21 mouse cellular contexts compared by ENCODE assay signal in the genomic region with DNA sequence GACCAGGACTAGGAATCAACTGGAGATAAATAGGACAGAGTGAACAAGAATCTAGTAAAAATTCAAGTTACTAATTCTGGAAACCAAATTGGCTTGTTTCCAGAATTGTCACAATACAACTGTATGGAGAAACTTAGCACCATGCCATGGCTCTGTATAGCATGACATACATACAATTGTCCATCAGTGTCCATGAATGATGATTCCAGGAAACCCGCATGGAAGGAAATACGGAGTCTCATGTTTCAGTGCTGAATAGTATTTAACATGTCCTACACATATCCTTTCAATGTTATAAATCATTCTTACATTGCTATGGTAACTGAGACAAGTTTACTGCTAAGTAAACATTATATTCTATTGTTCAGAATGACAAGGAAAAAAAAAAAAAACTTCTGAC. TPM values are rescaled to one million over a fixed set of nuclear protein-coding genes. Genes with fewer than 3 reads are reported as not detected.
DNase-seq lines count a peak whose midpoint lies in the region; ATAC-seq and TF ChIP-seq lines count a peak whose summit lies in the region.
"Had no signal": no experiment of that assay in that cellular context is flagged by ENCODE, and none has a peak within 500 bp of the region (broad histone marks: within the 10 kb centered on the region; RNA-seq: fewer than 3 reads in every experiment).

No protein-coding gene starts in this region.

- no peaks in the 10 kb centered on the region for H3K9me3 ChIP-seq in intestine, embryonic 15.5 days
- H3K9me3 ChIP-seq in intestine, postnatal 0 days (ENCODE audit: control insufficient read depth) = no peaks in the 10 kb centered on the region
- H3K9me3 ChIP-seq in kidney, postnatal 0 days (replicated peaks; ENCODE audit: low read length) = no peaks in the 10 kb centered on the region
- no peaks in the 10 kb centered on the region for H3K9me3 ChIP-seq in lung, embryonic 16.5 days (ENCODE audit: control insufficient read depth, low read length)
- H3K9me3 ChIP-seq: embryonic facial prominence, embryonic 13.5 days; forebrain, embryonic 13.5 days; heart, embryonic 15.5 days had no signal

- no peak overlapping the region for H3K9ac ChIP-seq in intestine, embryonic 15.5 days
- H3K9ac ChIP-seq in intestine, postnatal 0 days (ENCODE audit: low read depth, low read length) = no peak overlapping the region
- no peak overlapping the region for H3K9ac ChIP-seq in kidney, postnatal 0 days (ENCODE audit: low read depth, low read length)
- H3K9ac ChIP-seq in lung, embryonic 16.5 days (ENCODE audit: low read length) = no peak overlapping the region
- H3K9ac ChIP-seq: embryonic facial prominence, embryonic 13.5 days; forebrain, embryonic 13.5 days; forebrain, postnatal 0 days; heart, embryonic 15.5 days had no signal

- no peak for TF ChIP-seq CTCF in intestine, postnatal 0 days (IDR thresholded peaks at IDR 0.05; ENCODE audit: low read depth)
- no peak for TF ChIP-seq CTCF in kidney, postnatal 0 days (IDR thresholded peaks at IDR 0.05; ENCODE audit: low read depth)
- TF ChIP-seq CTCF in kidney, adult 2 months (conservative IDR thresholded peaks at IDR 0.05; ENCODE audit: insufficient read depth, insufficient read length, low read depth, low read length) = no peak

- peak; percentile 49 for ATAC-seq in intestine, embryonic 15.5 days
- ATAC-seq in intestine, postnatal 0 days = no peak
- 0 out of 2 replicates have a peak, but pooled peaks have one; percentile 43 for ATAC-seq in kidney, postnatal 0 days (replicated peaks; ENCODE audit: low FRiP score, low read depth)
- peak; percentile 49; the same call in 1 of the 2 replicates for ATAC-seq in lung, embryonic 16.5 days (ENCODE audit: low read depth)
- ATAC-seq: activated CD4-positive, CD25-positive, alpha-beta regulatory T cell, adult 4 months; forebrain, embryonic 13.5 days; forebrain, postnatal 0 days; Patski had no signal

- H3K27me3 ChIP-seq in intestine, embryonic 15.5 days (replicated peaks) = no peaks in the 10 kb centered on the region
- no peaks in the 10 kb centered on the region for H3K27me3 ChIP-seq in intestine, postnatal 0 days (replicated peaks; ENCODE audit: control insufficient read depth, insufficient read depth, low read length)
- no peaks in the 10 kb centered on the region for H3K27me3 ChIP-seq in kidney, postnatal 0 days (ENCODE audit: insufficient read depth, low read length)
- no peaks in the 10 kb centered on the region for H3K27me3 ChIP-seq in kidney, adult 2 months (replicated peaks; ENCODE audit: control insufficient read depth, insufficient read depth, low read length)
- no peaks in the 10 kb centered on the region for H3K27me3 ChIP-seq in lung, embryonic 16.5 days (ENCODE audit: control insufficient read depth, insufficient read depth, low read depth, low read length)
- H3K27me3 ChIP-seq: CH12.LX; embryonic facial prominence, embryonic 13.5 days; forebrain, embryonic 13.5 days; heart, embryonic 15.5 days; Patski had no signal

- H3K4me1 ChIP-seq in intestine, embryonic 15.5 days (replicated peaks) = no peaks in the 10 kb centered on the region
- no peaks in the 10 kb centered on the region for H3K4me1 ChIP-seq in intestine, postnatal 0 days (replicated peaks; ENCODE audit: control insufficient read depth, insufficient read depth, low read length)
- H3K4me1 ChIP-seq in kidney, postnatal 0 days (replicated peaks; ENCODE audit: insufficient read depth, low read length) = no peaks in the 10 kb centered on the region
- no peaks in the 10 kb centered on the region for H3K4me1 ChIP-seq in kidney, adult 2 months (ENCODE audit: control insufficient read depth, insufficient read depth, low read length)
- H3K4me1 ChIP-seq in lung, embryonic 16.5 days (replicated peaks; ENCODE audit: control insufficient read depth, insufficient read depth, low read length) = no peaks in the 10 kb centered on the region
- H3K4me1 ChIP-seq: embryonic facial prominence, embryonic 13.5 days; forebrain, embryonic 13.5 days; heart, embryonic 15.5 days had no signal

- no peaks in the 10 kb centered on the region for H3K36me3 ChIP-seq in intestine, embryonic 15.5 days
- H3K36me3 ChIP-seq in intestine, postnatal 0 days (ENCODE audit: control insufficient read depth, insufficient read depth) = no peaks in the 10 kb centered on the region
- H3K36me3 ChIP-seq in kidney, postnatal 0 days (ENCODE audit: insufficient read depth, low read length) = no peaks in the 10 kb centered on the region
- no peaks in the 10 kb centered on the region for H3K36me3 ChIP-seq in kidney, adult 2 months (ENCODE audit: control insufficient read depth, insufficient read depth, low read length)
- no peaks in the 10 kb centered on the region for H3K36me3 ChIP-seq in lung, embryonic 16.5 days (ENCODE audit: control insufficient read depth, insufficient read depth, low read length)
- H3K36me3 ChIP-seq: embryonic facial prominence, embryonic 13.5 days; heart, embryonic 15.5 days had no signal

- no peak for TF ChIP-seq POLR2A in kidney, adult 2 months (IDR thresholded peaks at IDR 0.05; ENCODE audit: low read depth, low read length)

- no peak overlapping the region for H3K27ac ChIP-seq in intestine, embryonic 15.5 days
- H3K27ac ChIP-seq in intestine, postnatal 0 days (ENCODE audit: low read depth, low read length) = no peak overlapping the region
- no peak overlapping the region for H3K27ac ChIP-seq in kidney, postnatal 0 days
- no peak overlapping the region for H3K27ac ChIP-seq in kidney, adult 2 months (ENCODE audit: insufficient read depth, low read depth, low read length)
- no peak overlapping the region for H3K27ac ChIP-seq in lung, embryonic 16.5 days (ENCODE audit: low read length)
- H3K27ac ChIP-seq: embryonic facial prominence, embryonic 13.5 days; forebrain, embryonic 13.5 days; heart, adult 2 months; heart, embryonic 15.5 days had no signal

- no peak overlapping the region for H3K4me3 ChIP-seq in intestine, embryonic 15.5 days (replicated peaks)
- H3K4me3 ChIP-seq in intestine, postnatal 0 days (ENCODE audit: low read depth, low read length) = no peak overlapping the region
- H3K4me3 ChIP-seq in kidney, postnatal 0 days (replicated peaks; ENCODE audit: low read depth, low read length) = no peak overlapping the region
- no peak overlapping the region for H3K4me3 ChIP-seq in kidney, adult 2 months (ENCODE audit: insufficient read depth, low read depth, low read length)
- H3K4me3 ChIP-seq in lung, embryonic 16.5 days (ENCODE audit: low read length) = no peak overlapping the region
- H3K4me3 ChIP-seq: embryonic facial prominence, embryonic 13.5 days; forebrain, embryonic 13.5 days; heart, adult 2 months; heart, embryonic 15.5 days had no signal

- DNase-seq in kidney, postnatal 0 days (ENCODE audit: low spot score) = peak; percentile 22
- no peak for DNase-seq in kidney, adult 2 months
- no peak for DNase-seq in lung, postnatal 10 days
- DNase-seq: adrenal gland, postnatal 14 days; cerebellum, adult 11-12 months; cerebellum, adult 9-10 months; cerebellum, postnatal 25 days; forebrain, postnatal 0 days; gastrocnemius, postnatal 14 days; heart, adult 2 months; heart, postnatal 14 days had no signal

- 66% methylated on average over 2 of the region's 2 CpGs for WGBS in intestine, embryonic 15.5 days
- 54% methylated on average over 2 of the region's 2 CpGs for WGBS in intestine, postnatal 0 days
- 35% methylated on average over 2 of the region's 2 CpGs for WGBS in kidney, postnatal 0 days
- WGBS in kidney, adult 2 months = 21% methylated on average over 2 of the region's 2 CpGs
- 63% methylated on average over 2 of the region's 2 CpGs for WGBS in lung, embryonic 16.5 days

- H3K4me2 ChIP-seq in intestine, embryonic 15.5 days (replicated peaks) = no peak overlapping the region
- no peak overlapping the region for H3K4me2 ChIP-seq in intestine, postnatal 0 days (replicated peaks; ENCODE audit: low read depth)
- H3K4me2 ChIP-seq in kidney, postnatal 0 days (ENCODE audit: low read length) = no peak overlapping the region
- no peak overlapping the region for H3K4me2 ChIP-seq in lung, embryonic 16.5 days (ENCODE audit: low read depth, low read length)
- H3K4me2 ChIP-seq: embryonic facial prominence, embryonic 13.5 days; forebrain, embryonic 13.5 days; heart, embryonic 11.5 days; heart, embryonic 15.5 days had no signal

RNA-seq across cellular contexts. Expression of gene Edil3, which starts 58.7 kb away (rescaled TPM):
- polyA plus RNA-seq in intestine, embryonic 15.5 days (2015; fragmentation: Nextera tagmentation; extraction: Ambion mirVana) = 6.4 and 7.1 TPM in 2 replicates
- 3.0 and 3.4 TPM in 2 replicates for polyA plus RNA-seq in intestine, postnatal 0 days (2015; fragmentation: Nextera tagmentation; extraction: Ambion mirVana)
- 2.0 and 2.3 TPM in 2 replicates for polyA plus RNA-seq in kidney, postnatal 0 days (2015; fragmentation: Nextera tagmentation; extraction: Ambion mirVana)
- 0.27 and 0.45 TPM in 2 replicates for polyA plus RNA-seq in kidney, adult 2 months (2012; rRNA removed)
- 9.4 and 9.7 TPM in 2 replicates for polyA plus RNA-seq in lung, embryonic 16.5 days (2015; fragmentation: Nextera tagmentation; extraction: Ambion mirVana)
- polyA plus RNA-seq: Patski had no signal
